ENCODE assay signal across 8 mouse cellular contexts in the genomic region with DNA sequence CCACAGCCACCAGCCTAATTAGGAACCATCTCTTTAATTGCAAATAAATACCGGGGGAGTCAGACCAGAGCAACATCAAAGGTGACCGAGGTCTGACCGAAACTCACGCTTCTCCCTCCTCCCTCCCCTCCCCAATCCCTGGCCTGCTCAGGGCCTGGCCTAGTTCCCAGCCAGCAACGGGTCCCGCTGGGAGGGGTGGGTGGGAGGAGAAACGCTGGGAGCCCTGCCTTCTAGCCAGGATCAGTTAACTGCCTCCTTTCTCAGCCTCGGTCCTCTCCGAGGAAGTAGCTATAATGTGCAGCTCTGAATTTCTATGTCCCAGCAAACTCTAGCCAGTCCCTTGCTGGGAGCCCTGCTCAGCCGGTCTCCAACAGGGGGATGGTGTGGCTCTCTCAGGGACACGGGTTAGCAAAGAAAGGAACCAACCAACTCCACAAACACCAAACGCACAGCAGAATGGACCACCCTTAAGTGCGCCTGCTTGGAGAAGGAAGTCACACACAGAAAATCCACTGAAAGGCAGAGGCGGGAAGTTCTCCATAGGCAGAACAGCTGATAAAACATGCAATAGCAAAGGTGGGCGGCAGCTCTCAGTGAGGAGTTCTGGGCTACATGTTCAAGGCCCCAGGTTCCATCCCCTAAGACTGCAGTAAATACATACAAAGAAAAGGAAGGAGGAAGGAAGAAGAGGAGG.
DNase-seq lines count a peak whose midpoint lies in the region; ATAC-seq and TF ChIP-seq lines count a peak whose summit lies in the region.

No protein-coding gene starts in this region.

- peaks cover 3% of the 10 kb centered on the region for H3K36me3 ChIP-seq in embryonic facial prominence, embryonic 15.5 days
- H3K36me3 ChIP-seq in limb, embryonic 14.5 days (ENCODE audit: control insufficient read depth, insufficient read depth, low read length), result peaks cover 6% of the 10 kb centered on the region
- H3K36me3 ChIP-seq in neural tube, embryonic 13.5 days, result no peaks in the 10 kb centered on the region

- H3K4me2 ChIP-seq in embryonic facial prominence, embryonic 15.5 days (replicated peaks), result peak overlapping the region; percentile 26
- H3K4me2 ChIP-seq in limb, embryonic 14.5 days (replicated peaks; ENCODE audit: low read depth, low read length, severe bottlenecking), result peak overlapping the region; percentile 37
- peak overlapping the region; percentile 35 for H3K4me2 ChIP-seq in neural tube, embryonic 13.5 days

- WGBS in embryonic facial prominence, embryonic 15.5 days, result 13% methylated on average over 15 of the region's 15 CpGs
- WGBS in limb, embryonic 14.5 days, result 9% methylated on average over 15 of the region's 15 CpGs
- WGBS in neural tube, embryonic 13.5 days, result 13% methylated on average over 15 of the region's 15 CpGs

- peak; percentile 58 for ATAC-seq in embryonic facial prominence, embryonic 15.5 days (ENCODE audit: insufficient number of reproducible peaks, low FRiP score, low TSS enrichment, low read depth)
- peak; percentile 62 for ATAC-seq in limb, embryonic 14.5 days (ENCODE audit: low FRiP score, low read depth)
- peak; percentile 57 for ATAC-seq in neural tube, embryonic 13.5 days (ENCODE audit: low read depth)

- H3K4me1 ChIP-seq in embryonic facial prominence, embryonic 15.5 days, result peaks cover 77% of the 10 kb centered on the region
- peaks cover 55% of the 10 kb centered on the region for H3K4me1 ChIP-seq in limb, embryonic 14.5 days (ENCODE audit: control insufficient read depth, insufficient read depth, low read length)
- peaks cover 62% of the 10 kb centered on the region for H3K4me1 ChIP-seq in neural tube, embryonic 13.5 days (replicated peaks)

- H3K27ac ChIP-seq in embryonic facial prominence, embryonic 15.5 days (replicated peaks), result peak overlapping the region; percentile 79
- peak overlapping the region; percentile 80 for H3K27ac ChIP-seq in limb, embryonic 14.5 days (replicated peaks; ENCODE audit: low read depth, low read length)
- H3K27ac ChIP-seq in neural tube, embryonic 13.5 days (replicated peaks), result peak overlapping the region; percentile 78

- no peaks in the 10 kb centered on the region for H3K27me3 ChIP-seq in embryonic facial prominence, embryonic 15.5 days
- no peaks in the 10 kb centered on the region for H3K27me3 ChIP-seq in limb, embryonic 14.5 days (ENCODE audit: control insufficient read depth, insufficient read depth, low read length)
- no peaks in the 10 kb centered on the region for H3K27me3 ChIP-seq in neural tube, embryonic 13.5 days

- peak overlapping the region; percentile 4; the same call in 1 of the 2 replicates for H3K4me3 ChIP-seq in embryonic facial prominence, embryonic 15.5 days (replicated peaks)
- no peak overlapping the region for H3K4me3 ChIP-seq in limb, embryonic 14.5 days (replicated peaks; ENCODE audit: low read length)
- no peak overlapping the region for H3K4me3 ChIP-seq in neural tube, embryonic 13.5 days

- no peaks in the 10 kb centered on the region for H3K9me3 ChIP-seq in embryonic facial prominence, embryonic 15.5 days (replicated peaks)
- no peaks in the 10 kb centered on the region for H3K9me3 ChIP-seq in limb, embryonic 14.5 days (ENCODE audit: control insufficient read depth, low read length)
- H3K9me3 ChIP-seq in neural tube, embryonic 13.5 days, result no peaks in the 10 kb centered on the region

- peak; percentile 70 to 84 for DNase-seq in adrenal gland, adult (ENCODE audit: inconsistent age in 2 of 2, low spot score in 1 of 2)
- no peak for DNase-seq in adrenal gland, adult 8-10 months
- DNase-seq in heart, postnatal 4 days, result peak; percentile 87
- DNase-seq in limb, embryonic 14.5 days (ENCODE audit: low spot score), result peak; percentile 74
- DNase-seq in layer of hippocampus, adult 9-11 months, result no peak
- no peak for DNase-seq in layer of hippocampus, adult 18-20 months (ENCODE audit: low spot score in 2 of 2)

- TF ChIP-seq POLR2A in limb, embryonic 14.5 days (IDR thresholded peaks at IDR 0.05; ENCODE audit: borderline replicate concordance, extremely low read depth, insufficient read depth, insufficient read length), result no peak

- H3K9ac ChIP-seq in embryonic facial prominence, embryonic 15.5 days, result no peak overlapping the region
- no peak overlapping the region; the same call in 1 of the 2 replicates for H3K9ac ChIP-seq in limb, embryonic 14.5 days (ENCODE audit: low read depth, low read length, severe bottlenecking)
- peak overlapping the region; percentile 50; the same call in 1 of the 2 replicates for H3K9ac ChIP-seq in neural tube, embryonic 13.5 days

Comparison
In these comparisons a context has a peak if more than half of its experiments do, and no peak if none do; other contexts are left out.
1. DNase-seq: peak in adrenal gland, adult (2 of 2), heart, postnatal 4 days (single experiment) and limb, embryonic 14.5 days (single experiment); none in adrenal gland, adult 8-10 months (single experiment), layer of hippocampus, adult 9-11 months (single experiment) and layer of hippocampus, adult 18-20 months (0 of 2).
2. Peak in every context shown above with its lines, with median percentiles within 50 percentile points of each other: ATAC-seq, H3K27ac ChIP-seq and H3K4me2 ChIP-seq.